Mouse (Mus musculus): ENCODE data around the gene Lce1k. TPM values are rescaled to one million over a fixed set of nuclear protein-coding genes. Genes with fewer than 3 reads are reported as not detected.
"Not testable (repeated sequence)": the region's sequence is repeated elsewhere in the genome, so short reads cannot be mapped to it uniquely, and the experiment has no call there.

The Lce1k gene
- not detected in 2 replicates for polyA plus RNA-seq (2012; rRNA removed)

GRCm38 (mm10) chr3:92807791-92808190 lies at the start of gene Lce1k:
Gene Lce1k, minus strand, starts transcription at chr3:92807891.
- no peak within 1 kb of the TSS for H3K4me3 ChIP-seq (ENCODE audit: low read depth, low read length)
- H3K4me1 ChIP-seq (ENCODE audit: control insufficient read depth, insufficient read depth, insufficient read length, low read length) = no peaks in the 10 kb centered on the region
- no peaks in the 10 kb centered on the region for H3K36me3 ChIP-seq (ENCODE audit: control insufficient read depth, insufficient read depth, low read length)
- TF ChIP-seq CTCF (IDR thresholded peaks at IDR 0.05; ENCODE audit: extremely low read depth, insufficient read length, insufficient replicate concordance, low read depth, low read length) (no peak), POLR2A (IDR thresholded peaks at IDR 0.05; ENCODE audit: low read depth, low read length) (no peak)
- H3K27ac ChIP-seq (ENCODE audit: insufficient read depth, low read depth, low read length) = no peak within 1 kb of the TSS
- no peaks in the 10 kb centered on the region for H3K27me3 ChIP-seq (ENCODE audit: control insufficient read depth, insufficient read depth, low read length)

GRCm38 (mm10) chr3:92851186-92851585 lies 43.5 kb upstream of the Lce1k start, which contains the start of gene Lce1l:
Gene Lce1l, minus strand, starts transcription at chr3:92851286.
- no peak for TF ChIP-seq CTCF (IDR thresholded peaks at IDR 0.05; ENCODE audit: extremely low read depth, insufficient read length, insufficient replicate concordance, low read depth, low read length)
- TF ChIP-seq POLR2A (IDR thresholded peaks at IDR 0.05; ENCODE audit: low read depth, low read length) = no peak
- no peak within 1 kb of the TSS for H3K4me3 ChIP-seq (ENCODE audit: low read depth, low read length)
- H3K27ac ChIP-seq (ENCODE audit: insufficient read depth, low read depth, low read length) = no peak within 1 kb of the TSS
- no peaks in the 10 kb centered on the region for H3K27me3 ChIP-seq (ENCODE audit: control insufficient read depth, insufficient read depth, low read length)
- H3K36me3 ChIP-seq (ENCODE audit: control insufficient read depth, insufficient read depth, low read length) = no peaks in the 10 kb centered on the region
- WGBS = 86% methylated on average over 3 of the region's 3 CpGs
- H3K4me1 ChIP-seq (ENCODE audit: control insufficient read depth, insufficient read depth, insufficient read length, low read length) = no peaks in the 10 kb centered on the region

- TF ChIP-seq POLR2A (IDR thresholded peaks at IDR 0.05; ENCODE audit: low read depth, low read length) = no peak
- TF ChIP-seq CTCF (IDR thresholded peaks at IDR 0.05; ENCODE audit: extremely low read depth, insufficient read length, insufficient replicate concordance, low read depth, low read length) = no peak
- no peaks in the 10 kb centered on the region for H3K27me3 ChIP-seq (ENCODE audit: control insufficient read depth, insufficient read depth, low read length)
- WGBS = 20% methylated on average over 1 of the region's 1 CpGs
Measured at GRCm38 (mm10) chr3:92827108-92827507, 19.4 kb upstream of the Lce1k start, which contains the start of gene Kprp. Gene Kprp, minus strand, starts transcription at chr3:92827247.

GRCm38 (mm10) chr3:92825808-92826207 lies 18.1 kb upstream of the Lce1k start:
- no peak for TF ChIP-seq POLR2A (IDR thresholded peaks at IDR 0.05; ENCODE audit: low read depth, low read length)
- H3K27me3 ChIP-seq (ENCODE audit: control insufficient read depth, insufficient read depth, low read length) = no peaks in the 10 kb centered on the region
- H3K4me1 ChIP-seq (ENCODE audit: control insufficient read depth, insufficient read depth, insufficient read length, low read length) = no peaks in the 10 kb centered on the region
- H3K4me3 ChIP-seq (ENCODE audit: low read depth, low read length) = no peak overlapping the region
- no peaks in the 10 kb centered on the region for H3K36me3 ChIP-seq (ENCODE audit: control insufficient read depth, insufficient read depth, low read length)
- WGBS = 11% methylated on average over 1 of the region's 1 CpGs
- H3K27ac ChIP-seq (ENCODE audit: insufficient read depth, low read depth, low read length) = no peak overlapping the region

More at GRCm38 (mm10) chr3:92827108-92827507, 19.4 kb upstream of the Lce1k start, which contains the start of gene Kprp:
- H3K4me3 ChIP-seq (ENCODE audit: low read depth, low read length) = no peak within 1 kb of the TSS
- no peaks in the 10 kb centered on the region for H3K36me3 ChIP-seq (ENCODE audit: control insufficient read depth, insufficient read depth, low read length)
- H3K4me1 ChIP-seq (ENCODE audit: control insufficient read depth, insufficient read depth, insufficient read length, low read length) = no peaks in the 10 kb centered on the region
- H3K27ac ChIP-seq (ENCODE audit: insufficient read depth, low read depth, low read length) = no peak within 1 kb of the TSS

GRCm38 (mm10) chr3:92816036-92816435 lies 8.3 kb upstream of the Lce1k start:
- not testable (repeated sequence) for H3K4me3 ChIP-seq (ENCODE audit: low read depth, low read length); H3K27me3 ChIP-seq (ENCODE audit: control insufficient read depth, insufficient read depth, low read length); H3K27ac ChIP-seq (ENCODE audit: insufficient read depth, low read depth, low read length); H3K4me1 ChIP-seq (ENCODE audit: control insufficient read depth, insufficient read depth, insufficient read length, low read length); H3K36me3 ChIP-seq (ENCODE audit: control insufficient read depth, insufficient read depth, low read length)
- 86% methylated on average over 2 of the region's 2 CpGs for WGBS

GRCm38 (mm10) chr3:92815581-92815980 lies 7.9 kb upstream of the Lce1k start:
- Histone ChIP-seq H3K4me3 (ENCODE audit: low read depth, low read length) (no peak overlapping the region), H3K27me3 (ENCODE audit: control insufficient read depth, insufficient read depth, low read length) (no peaks in the 10 kb centered on the region), H3K36me3 (ENCODE audit: control insufficient read depth, insufficient read depth, low read length) (no peaks in the 10 kb centered on the region), H3K4me1 (ENCODE audit: control insufficient read depth, insufficient read depth, insufficient read length, low read length) (no peaks in the 10 kb centered on the region), H3K27ac (ENCODE audit: insufficient read depth, low read depth, low read length) (no peak overlapping the region)
- TF ChIP-seq CTCF (IDR thresholded peaks at IDR 0.05; ENCODE audit: extremely low read depth, insufficient read length, insufficient replicate concordance, low read depth, low read length) (no peak), POLR2A (IDR thresholded peaks at IDR 0.05; ENCODE audit: low read depth, low read length) (no peak)
- WGBS = 88% methylated on average over 3 of the region's 3 CpGs

- H3K4me1 ChIP-seq (ENCODE audit: control insufficient read depth, insufficient read depth, insufficient read length, low read length) = no peaks in the 10 kb centered on the region
- no peak within 1 kb of the TSS for H3K4me3 ChIP-seq (ENCODE audit: low read depth, low read length)
- no peak within 1 kb of the TSS for H3K27ac ChIP-seq (ENCODE audit: insufficient read depth, low read depth, low read length)
- no peak for TF ChIP-seq POLR2A (IDR thresholded peaks at IDR 0.05; ENCODE audit: low read depth, low read length)
- no peak for TF ChIP-seq CTCF (IDR thresholded peaks at IDR 0.05; ENCODE audit: extremely low read depth, insufficient read length, insufficient replicate concordance, low read depth, low read length)
- WGBS = 78% methylated on average over 1 of the region's 1 CpGs
- no peaks in the 10 kb centered on the region for H3K36me3 ChIP-seq (ENCODE audit: control insufficient read depth, insufficient read depth, low read length)
- H3K27me3 ChIP-seq (ENCODE audit: control insufficient read depth, insufficient read depth, low read length) = no peaks in the 10 kb centered on the region
Measured at GRCm38 (mm10) chr3:92790414-92790813, 17.3 kb downstream of the Lce1k start, which contains the start of gene Lce1j. Gene Lce1j, minus strand, starts transcription at chr3:92790514.

GRCm38 (mm10) chr3:92778799-92779198 lies 28.9 kb downstream of the Lce1k start, which contains the start of gene Lce1i:
Gene Lce1i, minus strand, starts transcription at chr3:92778899.
- no peak for TF ChIP-seq CTCF (IDR thresholded peaks at IDR 0.05; ENCODE audit: extremely low read depth, insufficient read length, insufficient replicate concordance, low read depth, low read length)
- TF ChIP-seq POLR2A (IDR thresholded peaks at IDR 0.05; ENCODE audit: low read depth, low read length) = no peak
- no peak within 1 kb of the TSS for H3K27ac ChIP-seq (ENCODE audit: insufficient read depth, low read depth, low read length)

More at GRCm38 (mm10) chr3:92778799-92779198, 28.9 kb downstream of the Lce1k start, which contains the start of gene Lce1i:
- Histone ChIP-seq H3K4me1 (ENCODE audit: control insufficient read depth, insufficient read depth, insufficient read length, low read length) (no peaks in the 10 kb centered on the region), H3K36me3 (ENCODE audit: control insufficient read depth, insufficient read depth, low read length) (no peaks in the 10 kb centered on the region), H3K27me3 (ENCODE audit: control insufficient read depth, insufficient read depth, low read length) (no peaks in the 10 kb centered on the region), H3K4me3 (ENCODE audit: low read depth, low read length) (no peak within 1 kb of the TSS)
- WGBS = 73% methylated on average over 1 of the region's 1 CpGs
